Mouse (Mus musculus) hindbrain, embryonic 14.5 days (tissue): ENCODE results near the gene Pdzrn4. TPM values are rescaled to one million over a fixed set of nuclear protein-coding genes. Genes with fewer than 3 reads are reported as not detected.

Source experiments
- ATAC-seq: fragments of 200-750 bp; cut with Nextera tagmentation; 2 replicates; pipeline ENCODE4 v1.8.0; 2017; ENCODE audit warnings: moderate number of reproducible peaks, mild to moderate bottlenecking, moderate TSS enrichment, moderate library complexity; ENCODE audit not compliant: low FRiP score
- DNase-seq: peaks from one replicate; pipeline ENCODE4 v3.0.0-alpha.2; 2015; ENCODE audit warnings: low spot score
- H3K27ac ChIP-seq: fragments of 300-500 bp; sonication (generic); 2 replicates; pipeline ENCODE4 v1.5.1; 2014; ENCODE audit warnings: mild to moderate bottlenecking, moderate library complexity
- H3K27me3 ChIP-seq: fragments of 300-500 bp; sonication (generic); 2 replicates; pipeline ENCODE4 v1.6.1; 2014; ENCODE audit warnings: mild to moderate bottlenecking, low read length, mixed read lengths; ENCODE audit not compliant: control insufficient read depth, insufficient read depth
- H3K36me3 ChIP-seq: fragments of 300-500 bp; sonication (generic); replicated peaks from 2 replicates; pipeline ENCODE4 v1.6.1; 2014; ENCODE audit not compliant: control insufficient read depth, insufficient read depth
- H3K4me1 ChIP-seq: fragments of 300-500 bp; sonication (generic); replicated peaks from 2 replicates; pipeline ENCODE4 v1.6.1; 2014; ENCODE audit warnings: antibody characterized with exemption, low read length, mixed read lengths; ENCODE audit not compliant: control insufficient read depth, insufficient read depth
- H3K4me2 ChIP-seq: fragments of 300-500 bp; sonication (generic); replicated peaks from 2 replicates; pipeline ENCODE4 v1.6.1; 2014; ENCODE audit warnings: mild to moderate bottlenecking, moderate library complexity
- H3K4me3 ChIP-seq: fragments of 300-500 bp; sonication (generic); replicated peaks from 2 replicates; pipeline ENCODE4 v1.5.1; 2014; ENCODE audit warnings: mild to moderate bottlenecking, low read length
- H3K9ac ChIP-seq: fragments of 300-500 bp; sonication (generic); 2 replicates; pipeline ENCODE4 v1.6.1; 2014
- H3K9me3 ChIP-seq: fragments of 300-500 bp; sonication (generic); 2 replicates; pipeline ENCODE4 v1.6.1; 2016; ENCODE audit warnings: low read length; ENCODE audit not compliant: control insufficient read depth
- WGBS: fragments of 180-500 bp; shearing (Covaris S2); extraction: QIAGEN DNeasy Blood & Tissue Kit; methylation state at CpG from one replicate; pipeline ENCODE4 v1.1.7; 2014; 5-methylcytosine and 5-hydroxymethylcytosine counted together
- polyA plus RNA-seq: library from polyadenylated mRNA; unstranded; fragments of >200 nt; fragmentation: Nextera tagmentation; extraction: Ambion mirVana; gene quantifications from 2 replicates; pipeline ENCODE4 v1.2.1, GENCODE M21; 2014

Pdzrn4 gene
- polyA plus RNA-seq, 1 experiment from 2014 or later: 33.5 TPM

DNA sequence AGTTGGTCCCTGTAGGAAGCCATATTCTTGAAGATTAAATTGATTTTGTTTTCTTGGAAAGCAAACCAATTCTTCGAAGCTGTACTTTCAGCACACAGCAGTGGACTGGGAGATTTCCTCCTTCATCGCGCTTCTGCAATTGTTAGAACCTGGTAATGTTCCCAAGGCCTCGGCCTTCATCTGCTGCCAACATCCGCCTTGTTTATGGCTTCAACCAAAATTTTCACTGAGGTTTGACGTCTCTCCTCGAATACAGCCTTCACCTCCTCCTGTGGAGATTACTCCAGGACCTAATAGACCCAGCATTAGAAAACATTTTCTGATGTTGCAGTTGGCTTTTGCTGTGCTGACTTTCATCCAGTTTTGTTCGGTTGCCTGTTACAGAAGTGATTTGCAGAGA, 307.5 kb downstream of the Pdzrn4 start:
- no peak overlapping the region for H3K4me2 ChIP-seq
- H3K4me1 ChIP-seq: no peaks in the 10 kb centered on the region
- H3K4me3 ChIP-seq: no peak overlapping the region
- no peak overlapping the region for H3K27ac ChIP-seq
- no peak for ATAC-seq
- no peak overlapping the region for H3K9ac ChIP-seq
- WGBS: 66% methylated on average over 8 of the region's 8 CpGs
- H3K27me3 ChIP-seq: no peaks in the 10 kb centered on the region
- DNase-seq: no peak
- no peaks in the 10 kb centered on the region for H3K9me3 ChIP-seq
- H3K36me3 ChIP-seq: no peaks in the 10 kb centered on the region

DNA sequence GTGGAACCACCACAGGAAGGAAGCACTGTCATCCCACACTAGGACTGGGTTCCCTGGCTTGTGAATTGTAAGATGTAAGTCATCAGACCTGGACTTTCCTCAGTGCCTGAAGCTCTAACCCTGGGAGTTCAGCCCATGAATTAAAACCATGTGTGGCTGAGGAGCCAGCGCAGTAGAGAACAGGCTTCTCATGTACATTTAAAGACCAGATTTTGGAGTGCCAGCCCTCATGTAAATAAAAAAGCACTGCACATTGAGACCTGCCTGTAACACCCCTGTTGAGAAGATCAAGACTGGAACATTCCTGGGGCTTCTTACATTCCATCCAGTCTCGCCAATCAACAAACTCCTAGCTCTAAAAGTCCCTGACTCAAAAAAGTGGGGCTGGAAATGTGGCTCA, 342.0 kb downstream of the Pdzrn4 start:
- Histone ChIP-seq H3K9me3 (no peaks in the 10 kb centered on the region), H3K4me1 (peaks cover 6% of the 10 kb centered on the region; the same call in 1 of the 2 replicates), H3K36me3 (no peaks in the 10 kb centered on the region), H3K9ac (no peak overlapping the region), H3K4me3 (no peak overlapping the region), H3K27me3 (no peaks in the 10 kb centered on the region), H3K27ac (no peak overlapping the region), H3K4me2 (no peak overlapping the region)
- ATAC-seq: no peak
- WGBS: 83% methylated on average over 2 of the region's 2 CpGs
- DNase-seq: no peak

DNA sequence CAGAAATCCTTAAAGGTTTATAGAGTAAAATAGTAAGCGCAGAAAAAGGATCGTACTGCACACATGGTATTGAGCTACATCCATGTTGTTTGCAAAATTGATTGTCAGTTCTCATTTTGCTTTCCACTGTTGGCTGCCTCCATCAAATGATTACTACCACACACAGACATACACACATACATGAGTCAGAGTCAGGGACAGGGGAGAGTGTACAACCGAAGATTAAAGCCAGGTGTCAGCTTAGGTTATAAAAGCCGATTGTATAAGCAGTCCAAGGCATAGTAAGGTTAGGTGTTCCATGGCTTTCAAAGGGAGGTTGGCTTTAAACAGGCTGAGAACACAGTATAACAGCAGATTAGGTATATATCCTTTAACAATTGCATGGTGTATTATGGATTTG, 343.2 kb downstream of the Pdzrn4 start:
- Histone ChIP-seq H3K4me1 (peaks cover 10% of the 10 kb centered on the region; the same call in 1 of the 2 replicates), H3K4me3 (no peak overlapping the region), H3K9ac (no peak overlapping the region), H3K4me2 (no peak overlapping the region), H3K9me3 (no peaks in the 10 kb centered on the region), H3K27ac (no peak overlapping the region), H3K27me3 (no peaks in the 10 kb centered on the region), H3K36me3 (no peaks in the 10 kb centered on the region)
- DNase-seq (no peak), ATAC-seq (no peak)
- WGBS: 84% methylated on average over 4 of the region's 4 CpGs

DNA sequence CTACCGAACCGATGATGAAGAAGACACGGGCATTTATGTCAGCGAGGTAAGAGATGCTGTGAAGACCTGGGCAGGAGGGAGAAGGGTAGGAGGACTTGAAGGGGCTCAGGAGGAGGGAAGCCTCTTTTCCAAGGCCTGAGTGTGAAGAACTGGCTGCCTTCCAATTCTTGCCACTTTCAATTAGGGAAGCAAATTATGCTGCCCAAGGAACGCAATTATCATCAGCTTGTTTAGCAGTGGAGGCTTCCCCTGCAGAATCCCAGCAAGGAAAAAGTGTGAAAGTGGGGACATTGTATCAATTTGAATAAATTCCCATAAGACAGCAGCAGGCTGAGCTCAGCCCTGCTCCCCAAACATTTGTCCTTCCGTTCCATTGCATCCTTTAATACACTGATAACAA, 346.9 kb downstream of the Pdzrn4 start:
- 29% methylated on average over 6 of the region's 6 CpGs for WGBS
- no peaks in the 10 kb centered on the region for H3K36me3 ChIP-seq
- H3K4me2 ChIP-seq: no peak overlapping the region
- H3K4me1 ChIP-seq: peaks cover 10% of the 10 kb centered on the region; the same call in 1 of the 2 replicates
- no peak overlapping the region for H3K9ac ChIP-seq
- peak overlapping the region; percentile 53; the same call in 1 of the 2 replicates for H3K27ac ChIP-seq
- ATAC-seq (peak; percentile 60; the same call in 1 of the 2 replicates), DNase-seq (peak; percentile 82)
- H3K27me3 ChIP-seq: no peaks in the 10 kb centered on the region
- no peak overlapping the region for H3K4me3 ChIP-seq
- no peaks in the 10 kb centered on the region for H3K9me3 ChIP-seq

DNA sequence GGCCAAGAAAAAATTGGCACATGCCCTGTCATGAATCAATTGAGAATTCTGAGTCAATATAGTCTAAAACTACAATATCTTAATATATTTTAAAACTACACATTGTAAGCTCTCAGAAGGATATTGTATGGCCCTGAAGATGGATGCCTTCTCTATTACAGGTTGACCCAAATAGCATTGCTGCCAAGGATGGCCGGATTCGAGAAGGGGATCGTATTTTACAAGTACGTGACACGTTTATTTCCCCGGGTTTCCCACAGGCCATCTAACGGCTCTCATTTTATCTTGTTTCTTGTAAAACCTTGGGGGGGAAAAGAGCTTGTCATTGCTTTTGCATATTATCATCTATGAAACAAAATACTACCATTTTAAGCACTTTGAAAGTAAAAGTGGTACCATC, 349.4 kb downstream of the Pdzrn4 start:
- no peak for ATAC-seq
- Histone ChIP-seq H3K27ac (no peak overlapping the region), H3K4me1 (peaks cover 13% of the 10 kb centered on the region; the same call in 1 of the 2 replicates), H3K27me3 (no peaks in the 10 kb centered on the region), H3K9ac (no peak overlapping the region), H3K36me3 (no peaks in the 10 kb centered on the region), H3K4me2 (no peak overlapping the region), H3K9me3 (no peaks in the 10 kb centered on the region), H3K4me3 (no peak overlapping the region)
- DNase-seq: no peak
- WGBS: 90% methylated on average over 7 of the region's 7 CpGs

DNA sequence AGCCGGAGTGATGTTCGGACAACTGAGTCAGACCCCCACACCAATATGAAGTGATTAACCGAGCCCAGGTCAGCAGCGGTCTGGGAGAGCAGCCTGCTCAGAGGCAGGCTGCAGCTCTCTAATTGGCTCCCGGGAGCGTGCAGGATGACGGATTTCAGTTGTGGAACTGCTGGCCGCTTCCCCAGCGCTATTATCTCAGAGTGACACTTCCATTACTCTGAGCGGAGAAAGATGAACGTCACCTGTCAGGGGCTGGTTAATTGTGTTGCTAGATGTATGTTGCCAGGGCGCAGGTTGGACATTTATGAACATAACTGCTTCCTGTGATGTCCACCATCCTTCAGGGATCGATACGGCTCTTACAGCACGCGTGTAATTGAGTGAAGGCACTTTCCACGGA, 355.5 kb downstream of the Pdzrn4 start:
- peak overlapping the region; percentile 46 for H3K4me2 ChIP-seq
- no peaks in the 10 kb centered on the region for H3K27me3 ChIP-seq
- no peaks in the 10 kb centered on the region for H3K36me3 ChIP-seq
- no peaks in the 10 kb centered on the region for H3K9me3 ChIP-seq
- 55% methylated on average over 17 of the region's 17 CpGs for WGBS
- H3K4me3 ChIP-seq: peak overlapping the region; percentile 13
- no peak; the same call in 1 of the 2 replicates for ATAC-seq
- H3K4me1 ChIP-seq: peaks cover 16% of the 10 kb centered on the region; the same call in 1 of the 2 replicates
- H3K9ac ChIP-seq: no peak overlapping the region
- DNase-seq: peak; percentile 60
- peak overlapping the region; percentile 65 for H3K27ac ChIP-seq

DNA sequence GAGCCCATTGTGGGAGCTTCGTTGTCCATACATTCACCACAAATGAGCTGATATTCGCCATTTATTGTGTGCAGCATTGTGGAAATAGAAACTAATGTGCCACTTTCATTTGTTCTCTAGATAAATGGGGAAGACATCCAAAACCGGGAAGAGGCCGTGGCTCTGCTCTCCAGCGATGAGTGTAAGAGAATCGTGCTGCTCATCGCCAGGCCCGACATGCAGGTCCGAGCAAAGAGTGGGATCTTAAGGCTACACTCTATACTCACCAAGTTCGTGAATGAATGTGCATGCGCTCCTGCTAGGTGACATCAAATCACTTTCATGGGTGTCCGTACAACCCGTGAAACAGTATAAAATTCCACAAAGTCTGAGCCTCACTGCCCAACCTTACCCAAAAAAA, 355.9 kb downstream of the Pdzrn4 start:
- Histone ChIP-seq H3K4me3 (peak overlapping the region; percentile 13; the same call in 1 of the 2 replicates), H3K27ac (peak overlapping the region; percentile 65)

DNA sequence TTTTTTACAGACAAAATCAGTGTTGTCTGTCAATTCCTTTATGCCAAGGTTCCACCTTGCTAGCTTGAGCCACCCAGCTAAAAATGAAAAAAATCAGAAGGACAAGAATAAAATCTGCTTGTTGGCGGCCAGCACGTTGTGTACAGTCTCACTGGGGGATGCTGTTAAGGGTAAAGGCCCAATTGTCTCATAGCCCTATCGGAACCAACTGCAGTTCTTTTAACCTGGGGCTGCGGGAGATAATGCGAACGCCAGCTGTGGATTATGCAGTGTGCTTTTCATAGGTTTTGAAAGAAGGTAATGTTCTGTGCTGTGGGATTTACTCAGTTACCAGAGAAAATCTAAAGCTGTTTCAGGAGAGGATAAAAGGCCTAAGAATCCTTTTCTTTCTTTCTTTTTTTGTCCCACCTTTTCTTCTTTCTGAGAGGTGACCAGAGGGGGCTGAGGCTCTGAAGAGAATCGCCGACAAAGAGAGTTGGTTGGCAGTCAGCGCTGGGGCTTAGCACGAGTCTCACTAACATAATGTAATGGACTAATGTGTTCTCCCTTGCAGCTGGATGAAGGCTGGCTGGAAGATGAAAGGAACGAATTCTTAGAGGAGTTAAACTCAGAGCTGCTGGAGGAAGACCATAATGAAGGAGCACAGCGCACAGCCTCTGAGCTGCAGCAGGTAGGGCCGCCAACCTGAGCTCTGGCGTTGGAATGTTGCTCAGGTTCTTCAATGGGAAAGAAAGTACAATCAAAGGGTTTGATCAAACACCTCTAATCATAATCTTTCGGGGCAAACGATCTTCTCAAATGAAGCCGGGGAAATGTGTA, 360.6 kb downstream of the Pdzrn4 start:
- H3K36me3 ChIP-seq: no peaks in the 10 kb centered on the region
- ATAC-seq (no peak), DNase-seq (no peak)
- H3K9ac ChIP-seq: no peak overlapping the region
- no peaks in the 10 kb centered on the region for H3K9me3 ChIP-seq
- no peak overlapping the region for H3K4me2 ChIP-seq
- peak overlapping the region; percentile 28; the same call in 1 of the 2 replicates for H3K27ac ChIP-seq
- WGBS: 37% methylated on average over 17 of the region's 17 CpGs
- peaks cover 9% of the 10 kb centered on the region; the same call in 1 of the 2 replicates for H3K4me1 ChIP-seq
- no peak overlapping the region for H3K4me3 ChIP-seq
- H3K27me3 ChIP-seq: no peaks in the 10 kb centered on the region

More for the DNA sequence above, 355.9 kb downstream of the Pdzrn4 start:
- no peak overlapping the region for H3K9ac ChIP-seq
- H3K36me3 ChIP-seq: no peaks in the 10 kb centered on the region
- peak overlapping the region; percentile 46 for H3K4me2 ChIP-seq
- H3K27me3 ChIP-seq: no peaks in the 10 kb centered on the region
- peaks cover 18% of the 10 kb centered on the region; the same call in 1 of the 2 replicates for H3K4me1 ChIP-seq
- DNase-seq (no peak), ATAC-seq (no peak)
- H3K9me3 ChIP-seq: no peaks in the 10 kb centered on the region
- 80% methylated on average over 13 of the region's 13 CpGs for WGBS

DNA sequence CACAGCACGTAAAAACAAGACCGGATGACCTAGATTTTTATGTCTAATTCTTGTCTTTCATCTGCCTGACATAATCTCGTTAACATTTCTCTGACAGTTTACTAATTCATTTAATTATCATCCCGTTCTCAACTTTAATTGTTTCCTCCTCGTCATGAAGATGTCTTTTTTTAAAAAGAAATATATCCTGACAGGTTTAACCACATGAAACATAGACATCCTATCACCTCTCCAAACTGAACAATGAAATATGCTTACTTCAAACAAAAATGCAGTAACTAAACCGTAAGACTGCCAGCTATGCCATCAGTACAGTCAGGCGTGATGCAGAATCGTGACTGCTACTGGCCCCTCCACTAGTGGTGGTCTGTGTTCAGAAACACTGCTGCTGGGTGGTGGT, 362.3 kb downstream of the Pdzrn4 start:
- no peak for ATAC-seq
- Histone ChIP-seq H3K9me3 (no peaks in the 10 kb centered on the region), H3K4me1 (0 out of 2 replicates have a peak, but pooled peaks cover 5% of the 10 kb centered on the region), H3K27ac (no peak overlapping the region), H3K9ac (no peak overlapping the region), H3K4me2 (no peak overlapping the region), H3K36me3 (no peaks in the 10 kb centered on the region), H3K27me3 (no peaks in the 10 kb centered on the region), H3K4me3 (no peak overlapping the region)
- WGBS: 72% methylated on average over 8 of the region's 8 CpGs
- DNase-seq: no peak
